Mouse (Mus musculus) limb, embryonic 10.5 days (tissue): ENCODE data around the gene Foxc1. TPM values are rescaled to one million over a fixed set of nuclear protein-coding genes. Genes with fewer than 3 reads are reported as not detected.

ENCODE experiments used
- DNase-seq: peaks from one replicate; pipeline ENCODE4 v3.0.0-alpha.2; 2017; ENCODE audit warnings: low spot score
- H3K27ac ChIP-seq: fragments of 300-500 bp; sonication (generic); 2 replicates; pipeline ENCODE4 v1.5.1; 2016; ENCODE audit warnings: mild to moderate bottlenecking
- H3K27me3 ChIP-seq: fragments of 300-500 bp; sonication (generic); 2 replicates; pipeline ENCODE4 v1.6.1; 2016; ENCODE audit warnings: low read depth, mild to moderate bottlenecking; ENCODE audit not compliant: poor library complexity, severe bottlenecking
- H3K36me3 ChIP-seq: fragments of 300-500 bp; sonication (generic); 2 replicates; pipeline ENCODE4 v1.6.1; 2016; ENCODE audit warnings: mild to moderate bottlenecking, moderate library complexity
- H3K4me1 ChIP-seq: fragments of 300-500 bp; sonication (generic); 2 replicates; pipeline ENCODE4 v1.6.1; 2016
- H3K4me3 ChIP-seq: fragments of 300-500 bp; sonication (generic); 2 replicates; pipeline ENCODE4 v1.5.1; 2016; ENCODE audit warnings: mild to moderate bottlenecking, moderate library complexity
- H3K9me3 ChIP-seq: fragments of 300-500 bp; sonication (generic); replicated peaks from 2 replicates; pipeline ENCODE4 v1.6.1; 2016; ENCODE audit warnings: mild to moderate bottlenecking
- WGBS: fragments of 180-500 bp; shearing (Covaris S2); methylation state at CpG from one replicate; pipeline ENCODE4 v1.1.7; 2016; 5-methylcytosine and 5-hydroxymethylcytosine counted together
- polyA plus RNA-seq: library from polyadenylated mRNA; unstranded; fragments of >200 nt; fragmentation: Nextera tagmentation; extraction: Ambion mirVana; gene quantifications from 2 replicates; pipeline ENCODE4 v1.2.1, GENCODE M21; 2016

Gene Foxc1
- polyA plus RNA-seq, 1 experiment from 2014 or later, result 1.8 TPM

GRCm38 (mm10) chr13:31797346-31797745 lies 9.1 kb upstream of the Foxc1 start:
- Histone ChIP-seq H3K27ac (peak overlapping the region; percentile 46; the same call in 1 of the 2 replicates), H3K9me3 (no peaks in the 10 kb centered on the region), H3K36me3 (no peaks in the 10 kb centered on the region), H3K4me3 (no peak overlapping the region), H3K27me3 (peaks cover 94% of the 10 kb centered on the region), H3K4me1 (peaks cover 48% of the 10 kb centered on the region)
- 69% methylated on average over 10 of the region's 10 CpGs for whole genome bisulfite sequencing
- no peak for DNase-seq

GRCm38 (mm10) chr13:31798075-31798474 lies 8.4 kb upstream of the Foxc1 start:
- 9% methylated on average over 9 of the region's 9 CpGs for WGBS
- no peak overlapping the region for H3K4me3 ChIP-seq
- no peak for DNase-seq
- H3K27ac ChIP-seq, result 0 out of 2 replicates have a peak overlapping the region, but pooled peaks have one; percentile 34
- no peaks in the 10 kb centered on the region for H3K36me3 ChIP-seq
- H3K9me3 ChIP-seq, result no peaks in the 10 kb centered on the region
- peaks cover 52% of the 10 kb centered on the region for H3K4me1 ChIP-seq
- peaks cover 96% of the 10 kb centered on the region for H3K27me3 ChIP-seq

GRCm38 (mm10) chr13:31800581-31801576 lies 5.6 kb upstream of the Foxc1 start:
- Histone ChIP-seq H3K27ac (peak overlapping the region; percentile 73), H3K4me1 (peaks cover 71% of the 10 kb centered on the region), H3K27me3 (peaks cover 98% of the 10 kb centered on the region), H3K4me3 (peak overlapping the region; percentile 44), H3K9me3 (no peaks in the 10 kb centered on the region), H3K36me3 (no peaks in the 10 kb centered on the region)
- 1% methylated on average over 43 of the region's 43 CpGs for WGBS
- peak; percentile 94 for DNase-seq

- peaks cover 79% of the 10 kb centered on the region for H3K4me1 ChIP-seq
- peak overlapping the region; percentile 44 for H3K4me3 ChIP-seq
- H3K27me3 ChIP-seq, result peaks cover 98% of the 10 kb centered on the region
- WGBS, result 1% methylated on average over 25 of the region's 25 CpGs
- DNase-seq, result peak; percentile 50
- H3K9me3 ChIP-seq, result no peaks in the 10 kb centered on the region
- H3K36me3 ChIP-seq, result no peaks in the 10 kb centered on the region
- H3K27ac ChIP-seq, result peak overlapping the region; percentile 73
These were observed 4.6 kb upstream of the Foxc1 start for GRCm38 (mm10) chr13:31801703-31802305.

GRCm38 (mm10) chr13:31802447-31802846 lies 4.0 kb upstream of the Foxc1 start:
- no peaks in the 10 kb centered on the region for H3K36me3 ChIP-seq
- WGBS, result 4% methylated on average over 5 of the region's 5 CpGs
- H3K4me1 ChIP-seq, result peaks cover 83% of the 10 kb centered on the region
- DNase-seq, result no peak
- H3K27me3 ChIP-seq, result peaks cover 99% of the 10 kb centered on the region
- no peak overlapping the region for H3K27ac ChIP-seq
- H3K4me3 ChIP-seq, result no peak overlapping the region
- no peaks in the 10 kb centered on the region for H3K9me3 ChIP-seq

GRCm38 (mm10) chr13:31803166-31804093 lies 3.0 kb upstream of the Foxc1 start:
- Histone ChIP-seq H3K4me1 (peaks cover 83% of the 10 kb centered on the region), H3K27me3 (peaks cover 99% of the 10 kb centered on the region), H3K36me3 (peaks cover 3% of the 10 kb centered on the region; the same call in 1 of the 2 replicates), H3K4me3 (peak overlapping the region; percentile 27), H3K9me3 (no peaks in the 10 kb centered on the region), H3K27ac (no peak overlapping the region; the same call in 1 of the 2 replicates)
- WGBS, result under 1% methylated on average over 30 of the region's 31 CpGs
- DNase-seq, result peak; percentile 59

- H3K4me1 ChIP-seq, result peaks cover 80% of the 10 kb centered on the region
- H3K4me3 ChIP-seq, result no peak overlapping the region
- peaks cover 4% of the 10 kb centered on the region; the same call in 1 of the 2 replicates for H3K36me3 ChIP-seq
- no peak overlapping the region for H3K27ac ChIP-seq
- H3K27me3 ChIP-seq, result peaks cover 99% of the 10 kb centered on the region
- 2% methylated on average over 7 of the region's 7 CpGs for WGBS
- no peak for DNase-seq
- H3K9me3 ChIP-seq, result no peaks in the 10 kb centered on the region
These were observed 1.9 kb upstream of the Foxc1 start for GRCm38 (mm10) chr13:31804571-31804970.

GRCm38 (mm10) chr13:31805831-31806427 lies 504 bp upstream of the Foxc1 start:
- peak overlapping the region; percentile 73 for H3K4me3 ChIP-seq
- H3K27ac ChIP-seq, result peak overlapping the region; percentile 82
- H3K27me3 ChIP-seq, result peaks cover 99% of the 10 kb centered on the region
- H3K9me3 ChIP-seq, result no peaks in the 10 kb centered on the region
- peaks cover 74% of the 10 kb centered on the region for H3K4me1 ChIP-seq
- H3K36me3 ChIP-seq, result peaks cover 4% of the 10 kb centered on the region; the same call in 1 of the 2 replicates
- WGBS, result under 1% methylated on average over 34 of the region's 34 CpGs
- no peak for DNase-seq

GRCm38 (mm10) chr13:31806890-31807735 lies 680 bp downstream of the Foxc1 start:
- WGBS, result 2% methylated on average over 97 of the region's 101 CpGs
- peak overlapping the region; percentile 91 for H3K27ac ChIP-seq
- peak overlapping the region; percentile 73 for H3K4me3 ChIP-seq
- DNase-seq, result peak; percentile 77
- H3K36me3 ChIP-seq, result peaks cover 7% of the 10 kb centered on the region; the same call in 1 of the 2 replicates
- H3K27me3 ChIP-seq, result peaks cover 99% of the 10 kb centered on the region
- H3K9me3 ChIP-seq, result no peaks in the 10 kb centered on the region
- peaks cover 73% of the 10 kb centered on the region for H3K4me1 ChIP-seq

GRCm38 (mm10) chr13:31807736-31808115 lies 1.3 kb downstream of the Foxc1 start:
- Histone ChIP-seq H3K4me1 (peaks cover 71% of the 10 kb centered on the region), H3K36me3 (peaks cover 7% of the 10 kb centered on the region; the same call in 1 of the 2 replicates), H3K9me3 (no peaks in the 10 kb centered on the region), H3K27me3 (peaks cover 99% of the 10 kb centered on the region), H3K27ac (peak overlapping the region; percentile 91), H3K4me3 (peak overlapping the region; percentile 73)
- no peak for DNase-seq
- WGBS, result under 1% methylated on average over 47 of the region's 47 CpGs

GRCm38 (mm10) chr13:31808116-31808803 lies 1.8 kb downstream of the Foxc1 start:
- peak overlapping the region; percentile 91 for H3K27ac ChIP-seq
- H3K4me3 ChIP-seq, result peak overlapping the region; percentile 73
- DNase-seq, result peak; percentile 67
- H3K9me3 ChIP-seq, result no peaks in the 10 kb centered on the region
- H3K4me1 ChIP-seq, result peaks cover 71% of the 10 kb centered on the region
- under 1% methylated on average over 69 of the region's 73 CpGs for WGBS
- peaks cover 7% of the 10 kb centered on the region; the same call in 1 of the 2 replicates for H3K36me3 ChIP-seq
- peaks cover 99% of the 10 kb centered on the region for H3K27me3 ChIP-seq
